Mouse (Mus musculus) heart, adult 9 months (tissue): ENCODE measurements at regions not wholly inside any gene's neighbourhood (a gene's known extent, or its start where the extent isn't known, plus 50 kb on each side); places are given as distances from the start of the nearest gene placed in this dataset.
A peak's percentile ranks its signal among the peaks of the same experiment; 100 is the strongest.

ENCODE experiments used
- DNase-seq, 2 experiments: peaks; one replicate each; pipeline ENCODE4 v3.0.0; 2022; ENCODE audit warnings: low spot score in 2 of 2

DNA sequence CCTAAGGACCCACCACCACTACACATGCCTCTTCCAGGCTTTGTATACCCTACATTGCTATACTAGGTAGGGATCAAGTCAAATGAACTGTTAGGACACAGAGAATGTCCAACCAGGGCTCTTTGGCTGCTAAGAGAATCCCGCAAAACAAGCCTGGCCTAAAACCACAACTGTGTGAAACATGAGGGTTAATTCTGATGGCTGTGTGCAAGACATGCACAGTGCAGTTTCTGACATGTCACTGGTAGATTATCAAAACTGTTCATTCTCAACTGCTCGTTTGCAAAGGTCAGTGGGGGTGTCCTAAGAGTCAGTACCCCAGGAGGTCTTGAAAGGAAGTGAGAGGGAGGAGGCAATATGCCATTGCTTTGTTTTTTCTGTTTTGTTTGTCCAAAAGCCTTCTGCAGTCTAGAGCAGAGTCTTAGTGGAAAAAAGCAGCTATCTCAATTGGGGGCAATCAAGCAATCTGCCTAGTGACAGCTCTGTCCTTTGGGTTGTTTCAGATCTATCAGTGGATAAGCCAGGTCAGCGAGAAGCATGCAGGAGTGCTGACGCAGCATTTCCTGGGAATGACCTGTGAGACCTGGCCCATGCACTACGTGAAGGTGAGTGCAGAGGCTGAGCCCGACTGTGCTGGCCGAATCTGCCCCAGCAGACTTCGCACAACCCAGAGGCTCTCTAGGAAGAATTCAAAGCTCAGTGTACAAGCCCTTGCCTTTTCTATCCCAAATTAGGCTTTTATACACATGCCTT is 151.3 kb upstream of the 4933402D24Rik start:
- DNase-seq: no peak

GRCm38 (mm10) chr1:63918200-63918599 is 149.1 kb upstream of the 4933402D24Rik start:
- no peak for DNase-seq

DNA sequence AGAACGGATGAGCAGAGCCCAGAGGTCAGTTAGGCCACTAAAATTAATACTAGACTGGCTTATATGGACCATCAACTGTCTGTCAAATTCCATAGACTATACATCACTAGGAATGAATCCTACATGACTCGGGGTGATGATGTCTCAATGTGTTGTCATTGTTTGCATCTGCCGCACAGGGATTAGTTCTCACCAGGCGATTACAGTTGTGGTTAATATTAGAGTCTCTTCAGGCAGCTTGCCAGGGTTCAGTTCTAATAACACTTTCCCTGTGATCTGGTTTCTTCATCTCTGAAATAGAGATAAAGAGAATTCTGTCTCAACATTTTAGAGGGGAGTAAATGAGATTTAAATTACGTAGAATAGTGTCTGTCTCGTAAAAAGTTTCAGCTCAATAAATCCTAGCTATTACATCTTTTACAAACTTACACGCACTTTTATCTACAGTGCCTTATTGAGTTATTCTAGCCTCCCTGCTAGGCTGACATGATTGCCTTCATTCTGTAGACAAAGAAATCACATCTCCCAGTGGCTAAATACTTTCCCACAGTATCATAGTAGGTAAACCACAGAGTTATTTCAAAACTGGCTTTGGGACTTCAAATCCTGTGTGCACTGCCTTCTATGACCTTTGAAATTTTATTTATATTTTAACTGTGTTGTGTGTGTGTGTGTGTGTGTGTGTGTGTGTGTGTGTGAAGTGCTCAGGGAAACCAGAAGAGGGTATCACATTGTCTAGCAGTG is 148.0 kb upstream of the 4933402D24Rik start:
- no peak for DNase-seq

GRCm38 (mm10) chr1:63910765-63911164 is 141.7 kb upstream of the 4933402D24Rik start:
- DNase-seq: no peak

GRCm38 (mm10) chr1:63909191-63909590 is 140.1 kb upstream of the 4933402D24Rik start:
- no peak for DNase-seq

GRCm38 (mm10) chr1:63903620-63904019 is 134.6 kb upstream of the 4933402D24Rik start:
- DNase-seq: no peak

DNA sequence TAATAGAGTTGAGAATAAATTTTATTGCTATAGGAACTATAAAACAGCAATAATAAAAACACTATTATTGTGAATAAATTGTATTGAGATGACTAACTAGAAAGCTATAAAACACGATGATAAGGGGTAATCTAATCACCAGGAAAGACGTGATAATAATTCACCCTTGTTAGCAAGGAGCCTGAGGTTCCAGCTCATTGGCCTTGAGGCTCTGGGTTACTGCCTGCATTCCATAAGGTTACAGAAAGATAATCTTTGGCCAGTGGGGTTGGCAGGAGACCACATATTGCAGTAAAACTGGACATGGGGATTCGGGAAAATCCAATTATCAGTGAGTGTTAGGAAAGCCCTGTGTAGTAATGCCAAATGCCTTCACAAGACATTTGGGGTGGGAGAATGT is 134.1 kb upstream of the 4933402D24Rik start:
- DNase-seq: peak; percentile 3 to 9

GRCm38 (mm10) chr1:63902391-63902790 is 133.3 kb upstream of the 4933402D24Rik start:
- DNase-seq: peak; percentile 25 to 54

DNA sequence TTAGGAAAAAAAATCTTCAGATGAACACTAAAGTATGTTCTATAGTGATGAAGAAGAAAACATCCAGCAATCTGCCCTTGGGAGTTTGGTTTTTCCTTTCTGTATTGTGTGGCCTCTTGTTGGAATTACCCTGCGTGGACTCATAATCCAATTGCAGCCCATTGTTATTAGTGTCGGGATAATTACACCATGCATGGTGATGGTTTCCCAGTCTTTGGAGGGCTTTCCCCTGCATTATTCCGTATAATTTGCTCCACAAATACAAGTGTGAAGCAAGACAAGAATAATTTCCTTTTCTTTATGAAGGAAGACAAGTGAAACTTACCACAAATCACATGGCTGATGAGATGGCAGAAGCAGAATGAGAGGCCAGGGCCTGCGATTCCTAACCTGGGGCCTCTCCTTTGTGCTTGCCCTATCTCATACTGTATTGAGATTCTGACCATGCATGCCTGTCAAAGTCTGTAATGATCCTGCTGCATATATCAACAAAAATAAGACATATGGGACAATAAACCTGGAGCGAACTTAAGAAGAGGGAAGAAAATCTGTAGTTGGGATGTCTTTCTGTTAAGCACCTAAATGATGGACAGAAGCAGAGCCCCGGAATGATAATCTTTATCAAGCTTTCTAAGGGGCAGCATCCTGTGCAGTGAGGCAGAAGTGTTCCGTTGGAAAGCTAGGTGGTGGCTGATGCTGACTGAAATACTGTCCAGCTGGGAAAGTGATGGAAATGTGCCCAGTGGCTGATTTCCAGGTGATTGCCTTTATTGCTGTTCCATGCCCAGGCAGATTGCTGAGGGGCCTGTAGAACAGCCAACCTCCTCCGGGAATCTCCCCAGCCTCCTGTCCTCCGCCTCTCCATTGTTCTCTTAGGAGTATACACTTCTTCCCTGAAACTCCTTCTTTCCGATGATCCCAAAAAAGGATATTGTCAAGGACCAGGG is 130.8 kb upstream of the 4933402D24Rik start:
- DNase-seq: peak in 1 of 2 experiments; percentile 11

DNA sequence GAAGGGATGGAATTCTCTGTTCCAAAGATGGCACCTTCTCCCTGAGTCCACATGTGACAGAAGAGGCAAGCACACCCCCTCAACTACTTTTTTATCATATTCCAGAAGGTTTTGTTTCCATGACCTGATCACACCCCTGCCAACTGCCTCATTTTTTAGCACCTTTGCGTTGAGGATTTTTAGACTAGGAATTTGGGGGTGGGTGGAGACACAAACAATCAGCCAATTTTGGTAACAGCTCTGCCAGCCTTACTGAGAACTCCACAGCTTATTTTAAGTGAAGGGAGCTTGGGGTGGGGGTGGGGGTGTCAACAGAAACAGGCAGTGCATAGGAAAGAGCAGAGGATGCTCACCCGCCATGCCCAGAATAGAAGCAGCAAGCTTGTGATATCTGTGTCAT is 129.7 kb upstream of the 4933402D24Rik start:
- no peak for DNase-seq

- no peak for DNase-seq
Measured at GRCm38 (mm10) chr1:63897556-63897955, 128.5 kb upstream of the 4933402D24Rik start.

DNA sequence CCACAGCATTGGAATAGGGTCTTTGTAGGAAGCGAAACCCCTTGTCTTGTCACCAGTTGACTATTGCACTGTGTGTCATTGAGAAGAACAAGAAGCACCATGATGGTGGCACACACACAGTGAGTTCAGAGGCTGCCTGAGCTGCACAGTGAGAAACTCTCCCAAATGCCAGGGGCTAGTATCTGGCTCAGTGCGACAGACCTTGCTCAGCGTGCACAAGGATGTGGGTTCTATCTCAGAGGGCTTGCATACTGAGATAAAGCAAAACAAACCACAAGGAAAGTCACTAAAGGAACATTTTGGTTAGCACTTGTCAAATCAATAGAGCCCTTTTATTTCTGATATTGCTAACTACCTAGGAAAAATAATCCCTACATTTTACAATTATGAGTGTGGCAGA is 110.5 kb upstream of the 4933402D24Rik start:
- DNase-seq: no peak

GRCm38 (mm10) chr1:63876589-63877251 is 107.7 kb upstream of the 4933402D24Rik start:
- no peak for DNase-seq

- DNase-seq: no peak
Measured at GRCm38 (mm10) chr1:63875297-63875962, 106.4 kb upstream of the 4933402D24Rik start.

- DNase-seq: peak; percentile 3 to 8
Measured at GRCm38 (mm10) chr1:63871831-63872230, 102.8 kb upstream of the 4933402D24Rik start.

DNA sequence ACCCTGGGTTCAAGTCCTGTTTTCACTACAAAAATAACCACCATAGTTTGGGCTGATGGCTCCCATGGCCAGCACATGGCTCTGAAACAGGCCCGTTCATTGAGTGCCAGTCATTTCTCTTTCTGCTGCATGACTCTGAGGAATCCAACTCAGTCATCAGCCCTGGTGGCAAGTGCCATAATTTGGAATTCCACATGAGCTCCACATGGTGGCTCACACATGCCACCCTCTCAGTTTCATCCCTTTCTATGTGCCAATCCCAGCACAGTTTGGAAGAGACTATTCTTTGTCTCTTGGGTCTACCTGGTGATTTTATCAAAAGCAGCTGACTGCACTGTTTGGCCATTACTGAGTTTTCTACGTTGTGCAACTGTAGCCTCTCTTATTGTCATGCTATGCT is 100.3 kb upstream of the 4933402D24Rik start:
- DNase-seq: no peak

DNA sequence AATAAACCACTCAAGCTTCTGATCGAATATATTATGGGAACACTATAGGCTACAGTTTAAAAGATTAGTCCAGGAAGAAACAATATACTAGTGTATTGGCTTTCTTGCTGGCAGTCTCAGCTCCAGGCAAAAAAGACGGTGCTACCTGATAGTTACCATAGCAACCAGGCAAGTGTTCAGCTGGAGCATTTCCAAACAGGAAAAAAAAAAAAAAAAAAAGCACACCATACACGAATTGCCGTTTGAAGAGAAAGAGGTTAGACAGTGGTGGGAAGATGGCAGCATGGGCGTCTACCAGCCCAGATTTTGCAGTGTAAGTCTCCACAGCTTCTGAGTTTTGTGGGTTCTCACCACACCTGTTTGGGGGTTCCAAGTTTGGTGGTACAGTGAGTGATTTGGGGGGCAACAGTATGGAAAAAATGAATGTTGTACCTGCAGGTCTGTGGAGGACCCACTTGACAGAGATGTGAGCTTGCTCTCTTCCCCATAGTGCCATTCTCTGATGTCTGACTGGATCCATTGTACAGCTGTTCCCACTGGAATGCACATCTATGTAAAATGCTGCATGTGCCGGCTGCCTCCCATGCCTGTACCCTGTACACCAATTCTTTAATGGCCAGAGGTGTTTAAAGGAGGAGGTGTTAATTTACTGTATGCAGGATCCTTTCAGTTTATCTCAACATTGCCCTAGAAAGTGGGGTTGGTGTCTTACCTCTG is 89.0 kb upstream of the 4933402D24Rik start:
- no peak for DNase-seq

DNA sequence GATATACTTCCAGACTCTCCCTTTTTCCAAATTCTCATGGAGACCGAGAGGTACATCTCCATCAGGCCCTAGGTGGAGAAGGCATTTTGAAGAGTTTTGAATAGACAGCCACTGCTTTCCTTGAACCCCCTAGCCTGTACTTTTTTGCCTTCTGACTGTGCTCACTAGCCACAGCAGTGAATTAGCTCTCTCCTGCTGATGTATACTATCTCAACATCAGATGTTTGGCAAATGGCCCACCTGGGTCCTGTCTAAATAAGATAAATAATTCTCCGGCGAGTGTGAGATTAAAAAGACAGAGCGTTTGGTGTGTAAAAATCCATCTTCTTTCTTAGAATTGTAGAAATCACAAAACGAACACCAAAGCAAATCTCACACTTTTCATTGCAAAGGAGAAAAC is 88.4 kb upstream of the 4933402D24Rik start:
- DNase-seq: no peak

DNA sequence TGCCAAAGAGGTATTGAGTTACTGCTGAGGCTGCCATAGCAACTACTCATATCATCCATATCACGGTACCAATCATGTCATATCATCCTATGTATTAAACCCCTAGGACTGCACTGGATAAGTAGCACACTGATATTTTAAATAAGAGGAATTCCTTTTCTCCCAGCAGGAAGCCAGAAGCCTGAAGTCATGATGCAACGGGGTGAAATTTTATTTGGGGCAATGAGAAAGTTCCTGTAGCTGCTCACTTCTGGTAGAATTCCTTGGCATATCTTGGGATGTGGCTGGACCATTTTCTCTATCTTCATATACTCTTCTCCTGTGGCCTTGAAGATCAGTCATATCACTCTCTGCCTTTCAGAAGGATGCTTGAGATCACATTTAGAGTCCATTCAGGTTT is 87.3 kb upstream of the 4933402D24Rik start:
- no peak for DNase-seq

DNA sequence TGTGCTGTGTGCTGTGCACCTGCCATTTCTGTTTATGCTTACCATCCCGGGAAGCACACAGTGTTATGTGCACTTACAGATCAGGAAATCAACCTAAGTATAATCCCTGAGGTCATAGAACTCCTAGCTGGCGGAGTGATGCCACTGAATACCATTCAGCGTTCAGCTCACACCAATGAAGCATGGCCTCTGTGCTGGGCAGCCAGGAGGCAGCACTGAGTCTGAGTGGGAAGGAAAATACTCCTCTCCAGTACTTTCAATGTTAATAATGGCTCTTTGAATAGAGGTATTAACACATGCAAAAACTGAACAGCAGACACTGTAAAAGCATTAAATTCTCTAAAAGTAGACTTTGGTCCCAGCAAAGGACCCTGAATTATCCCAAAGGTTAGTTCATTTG is 85.7 kb upstream of the 4933402D24Rik start:
- DNase-seq: no peak
